Mouse (Mus musculus) C2C12 (cell line): Measurements from ENCODE around the gene Tnfrsf1b.

ENCODE experiments used
- CEBPB ChIP-seq: IDR thresholded peaks from one replicate; pipeline ENCODE4 v1.6.1; 2011; ENCODE audit warnings: low read depth, mild to moderate bottlenecking, control low read depth, moderate library complexity
- CTCF ChIP-seq: IDR thresholded peaks from one replicate; pipeline ENCODE4 v1.5.1; 2011; ENCODE audit not compliant: control insufficient read depth, insufficient read depth, insufficient read length
- MAX ChIP-seq: IDR thresholded peaks from one replicate; pipeline ENCODE4 v1.6.1; 2011; ENCODE audit warnings: mild to moderate bottlenecking, control low read depth
- MYOD1 ChIP-seq: IDR thresholded peaks from one replicate; pipeline ENCODE4 v1.6.1; 2011; ENCODE audit warnings: low read depth; ENCODE audit not compliant: control insufficient read depth, insufficient read length
- MYOG ChIP-seq: IDR thresholded peaks from one replicate; pipeline ENCODE4 v1.6.1; 2011; ENCODE audit not compliant: control insufficient read depth, insufficient read length; ENCODE audit errors: extremely low read depth
- USF1 ChIP-seq: IDR thresholded peaks from one replicate; pipeline ENCODE4 v1.6.1; 2011; ENCODE audit warnings: low read depth, mild to moderate bottlenecking, control low read depth, moderate library complexity

DNA sequence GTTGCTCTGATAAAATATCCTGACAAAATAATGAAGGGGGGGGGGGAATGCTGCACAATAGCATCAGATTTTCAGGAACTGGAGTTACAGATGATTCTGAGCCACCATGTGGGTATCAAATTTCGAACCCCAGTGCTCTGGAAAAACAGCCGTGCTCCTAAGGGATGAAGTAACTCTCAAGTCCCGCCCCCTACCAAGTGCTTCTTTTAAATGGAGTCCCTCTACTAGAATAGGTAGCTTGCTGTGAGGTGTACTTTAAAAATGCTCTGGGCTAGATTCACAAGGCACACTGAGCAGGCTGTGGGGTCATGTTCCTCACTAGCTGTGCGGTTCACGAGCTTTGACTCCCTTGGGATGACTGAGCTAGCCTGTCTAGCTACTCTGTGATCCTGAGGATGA, 37.0 kb downstream of the Tnfrsf1b start:
- TF ChIP-seq USF1: no peak
- TF ChIP-seq MAX: no peak
- TF ChIP-seq CTCF: no peak
- no peak for TF ChIP-seq MYOG
- TF ChIP-seq CEBPB: no peak
- TF ChIP-seq MYOD1: no peak
